Mouse (Mus musculus) ES-Bruce4 (cell line): ENCODE data around the gene Plekha7. TPM values are rescaled to one million over a fixed set of nuclear protein-coding genes. Genes with fewer than 3 reads are reported as not detected.
A peak's percentile ranks its signal among the peaks of the same experiment; 100 is the strongest.

Experiments
- H3K27ac ChIP-seq: 2 replicates; pipeline ENCODE4 v1.5.1; 2012; ENCODE audit warnings: low read length, inconsistent platforms; ENCODE audit not compliant: insufficient read depth
- H3K27me3 ChIP-seq: 2 replicates; pipeline ENCODE4 v1.6.1; 2012; ENCODE audit warnings: mild to moderate bottlenecking, low read length, inconsistent platforms; ENCODE audit not compliant: control insufficient read depth, poor library complexity, insufficient read depth, severe bottlenecking
- H3K36me3 ChIP-seq: 2 replicates; pipeline ENCODE4 v1.6.1; 2012; ENCODE audit warnings: inconsistent platforms, mild to moderate bottlenecking, low read length, moderate library complexity; ENCODE audit not compliant: control insufficient read depth, poor library complexity, insufficient read depth, severe bottlenecking
- H3K4me1 ChIP-seq: one replicate; pipeline ENCODE4 v1.8.1; 2011; ENCODE audit warnings: low read length; ENCODE audit not compliant: control insufficient read depth, insufficient read depth
- H3K4me3 ChIP-seq: 2 replicates; pipeline ENCODE4 v1.5.1; 2011; ENCODE audit warnings: low read depth, mild to moderate bottlenecking, low read length
- H3K9ac ChIP-seq: 2 replicates; pipeline ENCODE4 v1.6.1; 2012; ENCODE audit warnings: low read depth, mild to moderate bottlenecking, inconsistent platforms; ENCODE audit not compliant: poor library complexity, severe bottlenecking
- H3K9me3 ChIP-seq: replicated peaks from 2 replicates; pipeline ENCODE4 v1.6.1; 2012; ENCODE audit warnings: mild to moderate bottlenecking, low read length, inconsistent platforms; ENCODE audit not compliant: control insufficient read depth, poor library complexity, insufficient read depth, severe bottlenecking
- CTCF ChIP-seq: IDR thresholded peaks from one replicate; pipeline ENCODE4 v1.8.1; 2011; ENCODE audit warnings: low read depth, low read length
- EP300 ChIP-seq: IDR thresholded peaks from 2 replicates; pipeline ENCODE4 v1.6.1; 2011; ENCODE audit warnings: low read depth, low read length; ENCODE audit not compliant: insufficient read depth
- POLR2A ChIP-seq: IDR thresholded peaks from one replicate; pipeline ENCODE4 v1.8.1; 2011; ENCODE audit warnings: low read length; ENCODE audit not compliant: insufficient read depth
- polyA plus RNA-seq: library from polyadenylated mRNA; stranded (reverse); fragments of >200 nt; gene quantifications from 2 replicates; pipeline ENCODE4 v1.2.4, GENCODE M21; 2011; ENCODE audit warnings: low read depth; ENCODE audit not compliant: missing spikeins, insufficient read depth, insufficient read length

Gene Plekha7
- polyA plus RNA-seq, 1 experiment, result 80.0 TPM

DNA sequence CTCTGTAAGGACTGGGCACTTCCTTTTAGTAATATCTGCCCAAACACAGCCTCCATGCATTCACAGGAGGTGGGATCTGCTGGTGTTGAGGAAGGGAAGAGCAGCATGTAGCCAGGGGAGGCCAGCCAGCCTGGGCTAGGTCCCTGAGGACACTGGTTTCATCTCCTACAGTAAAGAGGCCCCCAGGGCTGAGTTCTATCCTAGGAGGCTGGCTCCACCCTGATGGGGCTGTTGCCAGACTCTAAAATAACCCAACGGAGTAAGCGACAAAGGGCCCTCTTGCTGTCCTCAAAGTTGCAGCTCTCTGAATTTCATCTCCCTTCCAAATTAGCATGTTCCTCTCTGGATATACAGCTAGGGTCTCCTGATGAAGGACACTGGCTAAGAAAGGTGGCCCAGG, 83.6 kb downstream of the Plekha7 start:
- no peak overlapping the region for H3K4me3 ChIP-seq
- no peaks in the 10 kb centered on the region for H3K27me3 ChIP-seq
- TF ChIP-seq EP300 (no peak), CTCF (no peak), POLR2A (no peak)
- H3K9me3 ChIP-seq, result no peaks in the 10 kb centered on the region
- H3K36me3 ChIP-seq, result no peaks in the 10 kb centered on the region
- peaks cover 15% of the 10 kb centered on the region for H3K4me1 ChIP-seq
- H3K9ac ChIP-seq, result no peak overlapping the region
- H3K27ac ChIP-seq, result no peak overlapping the region

GRCm38 (mm10) chr7:116223010-116223783, 85.0 kb downstream of the Plekha7 start:
- H3K27me3 ChIP-seq, result no peaks in the 10 kb centered on the region
- H3K9me3 ChIP-seq, result no peaks in the 10 kb centered on the region
- H3K36me3 ChIP-seq, result no peaks in the 10 kb centered on the region
- TF ChIP-seq EP300 (no peak), CTCF (no peak), POLR2A (no peak)
- no peak overlapping the region for H3K27ac ChIP-seq
- H3K4me1 ChIP-seq, result peaks cover 15% of the 10 kb centered on the region
- no peak overlapping the region for H3K4me3 ChIP-seq
- H3K9ac ChIP-seq, result no peak overlapping the region

DNA sequence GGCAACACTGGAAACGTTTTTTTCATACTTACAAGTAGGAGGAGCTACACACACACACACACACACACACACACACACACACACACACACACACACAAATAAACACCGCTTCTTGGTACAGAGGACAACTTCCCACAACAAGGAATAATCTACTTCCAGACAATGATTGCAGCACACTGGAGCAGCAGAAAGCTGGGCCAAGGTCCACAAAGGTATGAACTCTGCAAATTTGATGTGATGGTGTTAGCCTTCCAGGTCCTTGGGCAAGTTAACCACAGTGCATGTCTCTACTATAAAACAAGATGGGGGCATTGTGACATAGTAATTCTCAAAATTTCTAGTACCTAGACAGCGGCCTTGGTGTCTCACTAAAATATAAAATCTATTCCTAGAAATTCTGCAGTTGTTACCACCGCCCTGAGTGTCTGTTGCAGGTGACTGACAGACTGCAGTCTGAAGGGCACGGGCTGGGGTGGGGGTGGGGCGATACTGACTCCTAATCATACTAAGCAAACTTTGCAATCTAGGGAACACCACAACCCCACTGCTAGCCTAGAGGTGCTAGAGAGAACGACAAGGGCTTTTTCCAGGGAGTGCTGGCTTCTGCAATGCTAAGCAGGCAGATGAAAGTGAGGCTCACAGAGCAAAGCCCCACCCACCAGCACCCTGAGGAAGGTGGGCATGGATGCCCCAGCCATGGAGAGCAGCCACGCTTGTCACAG, 85.7 kb downstream of the Plekha7 start:
- Histone ChIP-seq H3K9ac (no peak overlapping the region), H3K27ac (no peak overlapping the region), H3K4me1 (peaks cover 15% of the 10 kb centered on the region), H3K27me3 (no peaks in the 10 kb centered on the region), H3K4me3 (no peak overlapping the region), H3K36me3 (no peaks in the 10 kb centered on the region), H3K9me3 (no peaks in the 10 kb centered on the region)
- TF ChIP-seq CTCF, result no peak

- Histone ChIP-seq H3K36me3 (no peaks in the 10 kb centered on the region), H3K9ac (no peak overlapping the region), H3K4me1 (peaks cover 15% of the 10 kb centered on the region), H3K27me3 (no peaks in the 10 kb centered on the region), H3K4me3 (no peak overlapping the region), H3K9me3 (no peaks in the 10 kb centered on the region), H3K27ac (no peak overlapping the region)
- TF ChIP-seq EP300, result no peak
- no peak for TF ChIP-seq CTCF
- TF ChIP-seq POLR2A, result no peak
These were observed 86.3 kb downstream of the Plekha7 start for GRCm38 (mm10) chr7:116221883-116222282.

DNA sequence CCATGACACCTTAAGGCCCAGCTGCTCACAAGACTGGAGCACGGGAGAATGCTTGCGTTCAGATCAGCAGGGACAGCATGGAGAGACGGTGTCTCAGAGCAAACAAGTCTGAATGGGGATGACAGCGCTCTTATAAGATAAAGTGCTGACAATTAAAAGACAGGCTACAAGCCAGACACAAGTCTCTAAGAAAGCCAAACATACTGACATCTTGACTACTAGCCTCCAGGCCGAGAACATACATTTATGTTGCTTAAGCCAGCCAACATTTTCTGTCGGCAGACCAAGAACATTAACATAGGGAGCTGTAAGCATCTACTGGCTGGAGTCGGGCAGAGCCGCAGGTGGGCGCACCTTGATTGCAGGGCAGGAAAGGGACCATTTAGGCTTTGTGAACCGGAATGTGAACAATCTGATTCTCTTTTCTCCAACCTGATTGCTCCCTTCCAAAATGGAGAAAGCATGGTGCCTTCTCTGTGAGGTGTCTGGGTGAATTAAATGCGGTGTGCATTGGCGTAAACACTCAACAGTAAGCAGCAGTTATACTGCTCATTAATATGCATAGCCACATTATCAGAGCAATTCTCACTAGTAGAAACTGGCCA, 88.0 kb downstream of the Plekha7 start:
- H3K27me3 ChIP-seq, result no peaks in the 10 kb centered on the region
- no peak overlapping the region for H3K27ac ChIP-seq
- H3K9ac ChIP-seq, result no peak overlapping the region
- peaks cover 8% of the 10 kb centered on the region for H3K4me1 ChIP-seq
- no peaks in the 10 kb centered on the region for H3K9me3 ChIP-seq
- H3K36me3 ChIP-seq, result no peaks in the 10 kb centered on the region
- TF ChIP-seq POLR2A, result no peak
- TF ChIP-seq CTCF, result no peak
- 0 out of 2 replicates have a peak, but pooled peaks have one; percentile 49 for TF ChIP-seq EP300
- H3K4me3 ChIP-seq, result no peak overlapping the region

DNA sequence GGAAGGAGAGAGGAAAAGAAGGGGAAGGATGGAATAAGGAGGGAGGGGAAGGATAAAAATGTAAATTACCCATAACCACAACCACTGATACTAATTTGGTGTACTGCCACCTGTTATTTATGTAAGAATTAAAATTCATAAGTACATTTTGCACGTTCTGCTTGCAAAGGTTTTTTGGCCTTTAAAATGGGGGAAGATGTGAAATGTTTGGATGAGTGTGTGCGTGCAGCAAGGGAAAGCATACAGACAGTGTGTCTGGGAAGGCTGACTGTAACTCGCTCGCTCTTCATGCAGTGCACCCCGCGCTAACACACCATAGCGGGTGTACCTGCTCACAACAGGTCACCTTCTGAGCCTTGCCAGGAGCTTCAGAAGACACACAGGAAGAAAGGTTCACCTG, 90.4 kb downstream of the Plekha7 start:
- H3K4me1 ChIP-seq, result peaks cover 3% of the 10 kb centered on the region
- no peak for TF ChIP-seq CTCF
- TF ChIP-seq EP300, result no peak
- no peak for TF ChIP-seq POLR2A

More for the DNA sequence above, 90.4 kb downstream of the Plekha7 start:
- H3K27ac ChIP-seq, result no peak overlapping the region
- no peak overlapping the region for H3K9ac ChIP-seq
- H3K27me3 ChIP-seq, result no peaks in the 10 kb centered on the region
- H3K9me3 ChIP-seq, result no peaks in the 10 kb centered on the region
- H3K36me3 ChIP-seq, result no peaks in the 10 kb centered on the region
- H3K4me3 ChIP-seq, result no peak overlapping the region
